8 mouse cellular contexts compared by ENCODE assay signal in genomic region chr12:105854639-105855038, GRCm38 (mm10).
DNase-seq lines count a peak whose midpoint lies in the region; ATAC-seq lines count a peak whose summit lies in the region.

No protein-coding gene starts in this region.

- DNase-seq in limb, embryonic 10.5 days (ENCODE audit: low spot score) = no peak
- peak; percentile 26 to 38 for DNase-seq in cerebellum, adult 18-20 months
- peak; percentile 44 for DNase-seq in kidney, postnatal 14 days
- DNase-seq in right cerebral cortex, postnatal 4 days = peak; percentile 42
- no peak for DNase-seq in thymus, adult 18-20 months
- no peak for DNase-seq in thymus, postnatal 25 days

- peak; percentile 74; the same call in 1 of the 2 replicates for ATAC-seq in limb, embryonic 13.5 days (ENCODE audit: low FRiP score, low read depth)
- peak; percentile 64 for ATAC-seq in forebrain, embryonic 12.5 days (ENCODE audit: low FRiP score)

- H3K4me1 ChIP-seq in limb, embryonic 13.5 days = no peaks in the 10 kb centered on the region
- peaks cover 24% of the 10 kb centered on the region for H3K4me1 ChIP-seq in limb, embryonic 10.5 days
- H3K4me1 ChIP-seq in forebrain, embryonic 12.5 days = peaks cover 54% of the 10 kb centered on the region

- H3K9me3 ChIP-seq in limb, embryonic 13.5 days = no peaks in the 10 kb centered on the region
- no peaks in the 10 kb centered on the region for H3K9me3 ChIP-seq in limb, embryonic 10.5 days (replicated peaks)
- no peaks in the 10 kb centered on the region for H3K9me3 ChIP-seq in forebrain, embryonic 12.5 days

- WGBS in limb, embryonic 13.5 days = 32% methylated on average over 6 of the region's 6 CpGs
- 37% methylated on average over 6 of the region's 6 CpGs for WGBS in limb, embryonic 10.5 days
- WGBS in forebrain, embryonic 12.5 days = 35% methylated on average over 6 of the region's 6 CpGs

- H3K4me2 ChIP-seq in limb, embryonic 13.5 days (replicated peaks) = no peak overlapping the region
- no peak overlapping the region for H3K4me2 ChIP-seq in forebrain, embryonic 12.5 days

- H3K4me3 ChIP-seq in limb, embryonic 13.5 days = no peak overlapping the region
- H3K4me3 ChIP-seq in limb, embryonic 10.5 days = no peak overlapping the region
- H3K4me3 ChIP-seq in forebrain, embryonic 12.5 days (replicated peaks) = no peak overlapping the region

- H3K9ac ChIP-seq in limb, embryonic 13.5 days = no peak overlapping the region
- H3K9ac ChIP-seq in forebrain, embryonic 12.5 days = no peak overlapping the region

- no peak overlapping the region for H3K27ac ChIP-seq in limb, embryonic 13.5 days
- H3K27ac ChIP-seq in limb, embryonic 10.5 days = no peak overlapping the region
- 0 out of 2 replicates have a peak overlapping the region, but pooled peaks have one; percentile 31 for H3K27ac ChIP-seq in forebrain, embryonic 12.5 days

- no peaks in the 10 kb centered on the region for H3K27me3 ChIP-seq in limb, embryonic 13.5 days
- H3K27me3 ChIP-seq in limb, embryonic 10.5 days (ENCODE audit: low read depth, poor library complexity, severe bottlenecking) = no peaks in the 10 kb centered on the region
- no peaks in the 10 kb centered on the region for H3K27me3 ChIP-seq in forebrain, embryonic 12.5 days

- no peaks in the 10 kb centered on the region for H3K36me3 ChIP-seq in limb, embryonic 13.5 days
- no peaks in the 10 kb centered on the region for H3K36me3 ChIP-seq in limb, embryonic 10.5 days
- H3K36me3 ChIP-seq in forebrain, embryonic 12.5 days (replicated peaks) = no peaks in the 10 kb centered on the region

Comparison
In these comparisons a context has a peak if more than half of its experiments do, and no peak if none do; other contexts are left out.
1. DNase-seq: peak in cerebellum, adult 18-20 months (2 of 2), kidney, postnatal 14 days (single experiment) and right cerebral cortex, postnatal 4 days (single experiment); none in limb, embryonic 10.5 days (single experiment), thymus, adult 18-20 months (0 of 2) and thymus, postnatal 25 days (single experiment).